Mouse (Mus musculus) effector memory CD4-positive, alpha-beta T cell, adult 7 months (primary cell): ENCODE results near the gene Olfr221. TPM values are rescaled to one million over a fixed set of nuclear protein-coding genes. Genes with fewer than 3 reads are reported as not detected.

Experiments
- polyA plus RNA-seq: library from polyadenylated mRNA; unstranded; fragments of 100-300 nt; shearing (Covaris generic); gene quantifications from one replicate; pipeline ENCODE4 v1.2.1, GENCODE M21; 2017

Olfr221 gene
- polyA plus RNA-seq = not detected

DNA sequence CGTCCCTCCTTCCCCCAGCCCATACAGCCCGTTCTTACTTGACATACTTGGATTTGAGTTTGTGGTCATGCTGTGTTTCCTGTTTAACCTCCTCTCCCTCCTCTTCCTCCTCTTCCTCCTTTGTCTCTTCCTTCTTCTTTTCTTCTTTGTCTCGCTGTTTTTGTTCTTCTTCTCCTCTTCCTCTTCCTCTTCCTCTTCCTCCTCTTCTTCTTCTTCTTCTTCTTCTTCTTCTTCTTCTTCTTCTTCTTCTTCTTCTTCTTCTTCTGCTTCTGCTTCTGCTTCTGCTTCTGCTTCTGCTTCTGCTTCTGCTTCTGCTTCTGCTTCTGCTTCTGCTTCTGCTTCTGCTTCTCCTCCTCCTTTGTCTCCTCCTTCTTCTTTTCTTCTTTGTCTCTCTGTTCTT, at the start of gene Olfr221:
Olfr221 (minus strand) TSS at position 101 of the 400 bp plus-strand sequence.

DNA sequence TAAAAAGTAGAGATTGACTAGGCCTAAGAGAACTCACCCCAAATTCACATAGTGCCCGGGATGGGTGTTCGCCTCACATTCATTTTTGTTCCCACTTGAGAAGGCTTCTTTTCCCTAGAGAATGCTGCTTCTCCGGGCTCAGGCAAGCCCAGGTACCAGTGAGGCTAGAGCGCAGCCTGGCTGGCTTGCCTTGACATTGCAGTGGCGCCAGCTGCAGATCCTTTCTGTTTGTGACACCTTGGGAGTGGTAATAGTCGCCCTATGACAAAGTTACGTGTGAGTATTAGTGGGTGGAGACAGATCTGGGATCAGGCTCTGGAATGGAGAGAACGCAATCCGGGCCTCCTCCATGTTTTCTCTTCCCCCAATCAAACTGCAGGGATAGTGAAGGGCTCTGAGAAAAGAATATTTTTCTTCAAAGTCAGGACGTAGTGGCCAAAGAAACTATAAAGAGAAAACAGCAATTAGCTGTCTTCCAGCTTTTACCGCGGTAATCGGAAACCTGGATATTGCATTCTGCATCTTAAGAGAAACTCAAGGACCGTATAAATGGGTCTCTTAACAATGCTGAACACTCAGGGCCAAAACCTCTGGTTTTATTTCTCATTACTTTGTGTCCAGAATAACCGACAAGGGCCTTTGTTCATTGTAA, 21.6 kb downstream of the Olfr221 start, which contains the start of gene Zfp219:
Zfp219 (minus strand) TSS at position 248 of the 652 bp plus-strand sequence.

DNA sequence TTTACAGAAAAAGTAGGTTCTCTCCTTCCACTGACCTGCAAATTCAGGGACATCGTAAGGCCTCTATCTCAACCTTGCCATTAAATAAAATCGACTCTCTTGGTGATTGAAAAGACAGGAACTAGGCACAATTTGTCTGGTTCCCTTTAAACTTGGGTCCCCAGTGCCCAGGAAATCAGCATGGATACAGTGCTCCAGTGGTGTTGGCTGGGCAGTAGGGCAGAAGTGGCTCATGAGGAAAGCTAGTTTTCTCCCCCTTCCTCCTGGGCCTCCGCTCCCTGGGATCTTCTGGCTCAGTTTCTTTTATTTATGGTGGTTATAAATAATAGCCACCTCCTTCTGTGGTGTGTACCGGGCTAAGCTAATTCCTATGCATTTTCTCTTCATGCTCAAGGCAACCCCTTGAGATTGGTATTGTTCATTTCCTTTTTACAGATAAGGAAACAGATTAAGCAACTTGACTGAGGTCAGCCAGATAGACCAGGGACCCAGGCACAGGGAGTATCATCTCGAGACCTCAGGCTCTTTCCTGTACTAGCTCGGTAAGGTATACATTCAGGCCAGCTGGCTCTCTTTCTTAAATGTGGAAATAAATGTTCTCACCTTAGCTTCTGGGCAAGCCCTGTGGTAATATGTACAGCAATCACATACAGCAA, 26.7 kb downstream of the Olfr221 start, which contains the start of gene Tmem253:
Tmem253 (plus strand) TSS at position 214 of the 656 bp plus-strand sequence.

DNA sequence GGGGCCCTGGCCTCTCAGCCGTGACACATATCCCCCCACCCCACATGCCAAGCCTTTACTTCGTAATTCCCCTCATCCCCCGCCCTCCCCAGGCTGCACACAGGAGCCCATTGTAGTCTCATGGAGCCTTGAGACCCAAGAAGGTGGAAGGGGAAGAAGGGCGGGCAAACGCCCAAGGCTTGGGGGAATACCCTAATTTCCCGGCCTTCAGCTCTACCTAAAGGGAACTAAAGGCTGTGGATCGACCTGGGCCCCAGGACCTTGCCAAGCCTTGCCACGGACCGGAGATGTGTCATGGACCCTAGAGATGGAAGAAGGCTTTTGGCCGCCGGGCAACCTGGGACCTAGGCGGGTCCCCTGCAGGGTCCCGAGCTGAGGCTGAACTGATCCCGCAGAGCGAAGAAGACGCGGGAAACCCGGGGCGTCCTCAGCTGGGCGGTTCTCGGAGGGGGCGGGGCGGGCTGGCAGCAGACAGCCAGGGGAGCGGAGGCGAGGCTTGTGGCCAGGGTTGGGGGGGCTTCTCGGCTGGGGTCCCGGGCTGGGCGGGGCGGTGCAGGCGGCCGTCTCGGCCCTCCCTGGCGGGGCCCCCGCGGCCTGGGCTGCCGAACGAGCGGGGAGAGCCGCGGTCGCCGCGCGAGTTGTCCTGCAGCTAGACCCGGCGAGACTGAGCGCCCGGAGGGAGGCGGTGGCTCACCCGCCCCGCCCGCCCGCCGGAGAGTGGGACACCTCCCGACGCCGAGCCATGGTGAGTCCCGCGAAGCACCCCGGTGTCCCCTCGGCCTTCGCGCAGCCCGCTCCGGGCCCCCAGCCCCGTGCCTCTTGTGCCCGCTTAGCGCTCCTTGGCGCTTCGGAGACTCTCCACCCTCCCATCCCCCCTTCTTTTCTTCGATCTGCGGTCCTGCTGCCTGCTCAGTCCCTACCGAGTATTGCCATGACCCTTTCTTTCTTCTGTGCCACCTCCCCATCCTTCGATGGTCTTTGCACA, 57.7 kb downstream of the Olfr221 start, which contains the start of gene Arhgef40:
Arhgef40 (plus strand) TSS at position 473 of the 985 bp plus-strand sequence.

Other genes with a start within 250 kb of the Olfr221 start
- gene AY358078, start 242.4 kb downstream of the Olfr221 start, polyA plus RNA-seq = not detected
- gene Ear6, start 188.8 kb downstream of the Olfr221 start, polyA plus RNA-seq = 0.59 TPM
- 38.5 TPM for gene Mettl17, start 157.6 kb downstream of the Olfr221 start, polyA plus RNA-seq
- not detected for gene Slc39a2, start 149.6 kb downstream of the Olfr221 start, polyA plus RNA-seq
- 11.3 TPM for gene Ndrg2, start 128.3 kb downstream of the Olfr221 start, polyA plus RNA-seq
- gene Tppp2, start 124.0 kb downstream of the Olfr221 start, polyA plus RNA-seq = not detected
- not detected for gene Rnase13, start 119.7 kb downstream of the Olfr221 start, polyA plus RNA-seq
- gene Arhgef40, start 57.7 kb downstream of the Olfr221 start, polyA plus RNA-seq = 1.1 TPM
- not detected for gene Tmem253, start 26.8 kb downstream of the Olfr221 start, polyA plus RNA-seq
- 13.6 TPM for gene Zfp219, start 21.7 kb downstream of the Olfr221 start, polyA plus RNA-seq
- 483 TPM for gene Hnrnpc, start 61.6 kb upstream of the Olfr221 start, polyA plus RNA-seq
- 7.9 TPM for gene Rpgrip1, start 68.2 kb upstream of the Olfr221 start, polyA plus RNA-seq
- gene Supt16, start 155.0 kb upstream of the Olfr221 start, polyA plus RNA-seq = 12.5 TPM
- gene Chd8, start 215.3 kb upstream of the Olfr221 start, polyA plus RNA-seq = 25.6 TPM
- gene Tox4, start 236.7 kb upstream of the Olfr221 start, polyA plus RNA-seq = 142 TPM
- 21.3 TPM for gene Rab2b, start 237.1 kb upstream of the Olfr221 start, polyA plus RNA-seq